Mouse (Mus musculus): ENCODE measurements around the gene Mybphl. TPM values are rescaled to one million over a fixed set of nuclear protein-coding genes. Genes with fewer than 3 reads are reported as not detected.

The Mybphl gene
- polyA plus RNA-seq, 1 experiment, result not detected

DNA sequence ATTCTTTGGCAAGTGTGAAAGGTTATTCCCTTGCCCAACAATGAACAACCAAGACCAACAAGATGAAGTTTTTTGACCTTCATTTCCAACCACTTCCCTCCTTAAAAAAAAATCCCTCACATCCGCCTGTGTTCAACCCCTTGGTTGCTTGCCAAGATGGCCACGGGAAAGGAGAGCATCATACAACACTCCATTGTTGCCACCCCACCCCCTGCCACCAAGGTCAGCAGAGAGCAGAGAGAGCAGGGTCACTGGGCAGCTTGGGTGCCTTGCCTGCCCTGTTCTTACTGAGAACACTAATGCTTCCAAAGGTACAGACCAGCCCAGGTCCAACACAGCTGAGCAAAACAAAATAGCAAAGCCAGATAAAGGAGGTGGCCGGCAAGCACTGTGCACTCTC lies 7.6 kb downstream of the Mybphl start:
- DNase-seq, result no peak
- TF ChIP-seq POLR2A (IDR thresholded peaks at IDR 0.05; ENCODE audit: borderline replicate concordance, insufficient read depth, low read length), result no peak
- no peak for TF ChIP-seq CTCF (IDR thresholded peaks at IDR 0.05; ENCODE audit: borderline replicate concordance, insufficient read depth, low read depth, low read length)
- WGBS, result 50% methylated on average over 3 of the region's 3 CpGs

DNA sequence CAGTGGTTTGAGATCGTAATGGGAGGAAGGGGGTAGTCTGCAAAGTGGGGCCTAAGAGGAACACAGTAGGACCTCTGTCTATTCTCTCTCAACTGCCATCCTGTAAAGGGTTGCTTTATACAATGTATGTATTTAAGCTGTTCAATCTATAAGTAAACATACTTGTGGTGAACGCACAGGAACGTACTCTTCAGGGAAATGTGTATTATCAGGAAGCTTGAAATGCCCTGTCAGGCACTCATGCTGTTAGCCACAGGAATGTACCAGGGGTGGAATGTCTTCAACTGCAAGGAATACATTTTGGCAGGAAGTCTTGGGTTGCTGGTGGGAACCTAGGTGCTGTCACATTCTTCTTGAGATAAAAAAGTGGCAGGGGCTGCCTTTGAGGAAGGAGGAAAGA lies 8.0 kb downstream of the Mybphl start:
- WGBS, result 90% methylated on average over 3 of the region's 3 CpGs
- Histone ChIP-seq H3K27ac (ENCODE audit: insufficient read depth, low read length) (no peak overlapping the region), H3K27me3 (ENCODE audit: control insufficient read depth, insufficient read depth, low read length) (no peaks in the 10 kb centered on the region), H3K4me3 (replicated peaks; ENCODE audit: insufficient read depth, low read depth, low read length) (no peak overlapping the region), H3K4me1 (ENCODE audit: control insufficient read depth, insufficient read depth, low read length) (no peaks in the 10 kb centered on the region; the same call in 1 of the 2 replicates)
- DNase-seq, result no peak
- TF ChIP-seq POLR2A (IDR thresholded peaks at IDR 0.05; ENCODE audit: borderline replicate concordance, insufficient read depth, low read length), result no peak
- TF ChIP-seq CTCF (IDR thresholded peaks at IDR 0.05; ENCODE audit: borderline replicate concordance, insufficient read depth, low read depth, low read length), result no peak

More for the DNA sequence above, 7.6 kb downstream of the Mybphl start:
- Histone ChIP-seq H3K4me3 (replicated peaks; ENCODE audit: insufficient read depth, low read depth, low read length) (no peak overlapping the region), H3K27me3 (ENCODE audit: control insufficient read depth, insufficient read depth, low read length) (no peaks in the 10 kb centered on the region), H3K27ac (ENCODE audit: insufficient read depth, low read length) (no peak overlapping the region), H3K4me1 (ENCODE audit: control insufficient read depth, insufficient read depth, low read length) (no peaks in the 10 kb centered on the region; the same call in 1 of the 2 replicates)

DNA sequence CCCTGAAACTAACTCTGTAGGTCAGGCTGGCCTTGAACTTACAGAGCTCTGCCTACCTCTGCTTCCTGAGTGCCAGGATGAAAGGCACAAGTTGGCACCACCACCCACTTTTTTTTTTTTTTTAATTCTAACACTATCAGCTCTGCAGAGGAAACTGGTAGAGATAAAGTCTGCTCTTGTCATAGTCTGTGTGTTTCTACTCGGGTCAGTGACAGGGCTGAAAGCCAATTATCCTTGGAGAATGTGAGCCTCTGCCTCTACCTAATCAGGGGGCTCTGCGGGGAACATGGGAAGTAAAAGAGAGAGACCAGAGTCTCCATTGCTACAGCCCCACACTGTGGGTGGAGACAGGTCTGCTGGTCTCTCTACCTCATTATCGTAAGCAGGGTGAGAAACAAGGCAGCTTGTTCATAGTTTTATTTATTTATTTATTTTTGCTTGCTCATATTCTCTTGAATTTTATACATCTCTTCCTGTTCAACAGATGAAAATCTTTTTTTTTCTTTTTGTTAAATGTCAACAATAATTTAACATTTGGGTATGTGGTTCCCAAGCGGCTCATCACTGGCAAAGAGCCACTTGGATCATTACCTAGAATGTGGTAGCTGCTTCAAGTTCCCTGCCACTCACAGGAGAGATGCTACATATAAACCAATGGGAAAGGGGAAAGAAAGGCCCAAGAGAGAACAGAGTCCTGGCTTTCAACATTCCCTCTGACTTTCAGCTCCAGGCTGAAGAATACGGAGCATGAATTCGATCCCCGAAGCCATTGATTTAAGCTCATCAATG lies 14.4 kb downstream of the Mybphl start:
- Histone ChIP-seq H3K27ac (ENCODE audit: insufficient read depth, low read length) (no peak overlapping the region), H3K27me3 (ENCODE audit: control insufficient read depth, insufficient read depth, low read length) (no peaks in the 10 kb centered on the region), H3K4me3 (replicated peaks; ENCODE audit: insufficient read depth, low read depth, low read length) (no peak overlapping the region), H3K4me1 (ENCODE audit: control insufficient read depth, insufficient read depth, low read length) (peaks cover 4% of the 10 kb centered on the region)
- no peak for DNase-seq
- TF ChIP-seq POLR2A (IDR thresholded peaks at IDR 0.05; ENCODE audit: borderline replicate concordance, insufficient read depth, low read length) (no peak), CTCF (IDR thresholded peaks at IDR 0.05; ENCODE audit: borderline replicate concordance, insufficient read depth, low read depth, low read length) (no peak)
- WGBS, result 47% methylated on average over 7 of the region's 7 CpGs

DNA sequence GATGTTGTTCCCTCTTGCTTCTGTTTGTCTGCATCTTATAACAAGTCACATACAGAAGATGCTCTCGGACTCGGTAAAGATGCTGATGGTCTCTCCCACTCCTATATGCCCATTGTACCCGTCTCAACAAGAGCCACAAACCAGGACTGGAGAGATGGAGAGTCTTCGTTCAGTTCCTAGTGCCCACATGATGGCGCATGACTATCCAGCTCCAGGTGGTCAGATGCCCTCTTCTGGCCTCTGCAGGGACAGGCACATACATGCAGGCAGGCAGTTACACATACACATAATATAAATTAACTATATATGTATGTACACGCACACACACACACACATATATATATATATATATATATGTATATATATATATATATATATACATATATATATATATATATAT lies 16.0 kb downstream of the Mybphl start:
- TF ChIP-seq CTCF (IDR thresholded peaks at IDR 0.05; ENCODE audit: borderline replicate concordance, insufficient read depth, low read depth, low read length) (peak; percentile 39; the same call in 1 of the 2 replicates), POLR2A (IDR thresholded peaks at IDR 0.05; ENCODE audit: borderline replicate concordance, insufficient read depth, low read length) (no peak)
- peaks cover 5% of the 10 kb centered on the region for H3K4me1 ChIP-seq (ENCODE audit: control insufficient read depth, insufficient read depth, low read length)
- H3K27ac ChIP-seq (ENCODE audit: insufficient read depth, low read length), result no peak overlapping the region
- WGBS, result 78% methylated on average over 6 of the region's 6 CpGs
- no peak overlapping the region for H3K4me3 ChIP-seq (replicated peaks; ENCODE audit: insufficient read depth, low read depth, low read length)
- H3K27me3 ChIP-seq (ENCODE audit: control insufficient read depth, insufficient read depth, low read length), result no peaks in the 10 kb centered on the region
- DNase-seq, result no peak

DNA sequence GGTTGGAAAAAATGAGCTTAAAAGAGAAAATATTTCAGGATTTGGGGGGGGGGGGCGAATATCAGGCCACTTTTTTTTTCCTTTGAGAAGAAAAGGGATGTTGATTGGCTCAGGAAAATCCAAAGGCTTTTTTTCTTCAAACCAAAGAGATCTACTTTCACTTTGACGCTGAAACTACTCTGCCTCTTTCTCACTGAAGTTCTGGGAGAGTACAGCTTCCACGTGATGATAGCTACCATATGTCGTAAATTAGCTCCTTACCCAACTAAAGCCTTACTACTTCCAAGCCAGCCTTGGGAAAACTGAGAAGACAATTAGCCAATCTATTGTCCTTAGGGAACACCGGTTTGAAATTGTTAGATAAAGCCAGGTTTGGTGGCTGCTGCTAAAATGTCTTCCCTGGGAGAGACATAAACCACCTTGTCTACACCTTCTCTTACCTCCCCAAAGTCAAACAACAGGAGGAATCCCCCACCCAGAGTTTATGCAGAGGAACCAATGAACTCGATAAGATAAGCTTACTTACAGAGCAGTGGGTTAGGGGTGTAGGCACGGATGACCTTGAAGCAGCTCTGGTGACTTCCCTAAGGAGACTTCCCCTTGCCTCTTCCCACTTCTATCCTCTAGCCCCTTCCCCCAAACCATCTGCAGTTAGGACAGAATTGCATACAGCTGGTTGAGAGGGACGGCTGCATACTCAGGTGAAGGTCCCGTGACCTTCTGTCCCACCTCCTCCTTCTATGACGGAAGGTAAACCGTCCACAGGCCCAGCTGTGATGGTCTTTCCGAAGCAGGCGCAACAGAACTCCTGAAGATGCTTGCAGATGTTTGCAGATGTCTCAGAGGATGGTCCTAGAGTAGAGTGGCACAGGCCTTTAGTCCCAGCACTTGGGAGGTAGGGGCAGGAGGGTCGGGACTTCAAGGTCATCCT lies 17.5 kb downstream of the Mybphl start:
- H3K4me1 ChIP-seq (ENCODE audit: control insufficient read depth, insufficient read depth, low read length), result peaks cover 5% of the 10 kb centered on the region
- no peak overlapping the region for H3K4me3 ChIP-seq (replicated peaks; ENCODE audit: insufficient read depth, low read depth, low read length)
- H3K27me3 ChIP-seq (ENCODE audit: control insufficient read depth, insufficient read depth, low read length), result no peaks in the 10 kb centered on the region
- no peak overlapping the region for H3K27ac ChIP-seq (ENCODE audit: insufficient read depth, low read length)
- no peak for TF ChIP-seq POLR2A (IDR thresholded peaks at IDR 0.05; ENCODE audit: borderline replicate concordance, insufficient read depth, low read length)
- TF ChIP-seq CTCF (IDR thresholded peaks at IDR 0.05; ENCODE audit: borderline replicate concordance, insufficient read depth, low read depth, low read length), result no peak
- 88% methylated on average over 14 of the region's 14 CpGs for WGBS
- no peak for DNase-seq

DNA sequence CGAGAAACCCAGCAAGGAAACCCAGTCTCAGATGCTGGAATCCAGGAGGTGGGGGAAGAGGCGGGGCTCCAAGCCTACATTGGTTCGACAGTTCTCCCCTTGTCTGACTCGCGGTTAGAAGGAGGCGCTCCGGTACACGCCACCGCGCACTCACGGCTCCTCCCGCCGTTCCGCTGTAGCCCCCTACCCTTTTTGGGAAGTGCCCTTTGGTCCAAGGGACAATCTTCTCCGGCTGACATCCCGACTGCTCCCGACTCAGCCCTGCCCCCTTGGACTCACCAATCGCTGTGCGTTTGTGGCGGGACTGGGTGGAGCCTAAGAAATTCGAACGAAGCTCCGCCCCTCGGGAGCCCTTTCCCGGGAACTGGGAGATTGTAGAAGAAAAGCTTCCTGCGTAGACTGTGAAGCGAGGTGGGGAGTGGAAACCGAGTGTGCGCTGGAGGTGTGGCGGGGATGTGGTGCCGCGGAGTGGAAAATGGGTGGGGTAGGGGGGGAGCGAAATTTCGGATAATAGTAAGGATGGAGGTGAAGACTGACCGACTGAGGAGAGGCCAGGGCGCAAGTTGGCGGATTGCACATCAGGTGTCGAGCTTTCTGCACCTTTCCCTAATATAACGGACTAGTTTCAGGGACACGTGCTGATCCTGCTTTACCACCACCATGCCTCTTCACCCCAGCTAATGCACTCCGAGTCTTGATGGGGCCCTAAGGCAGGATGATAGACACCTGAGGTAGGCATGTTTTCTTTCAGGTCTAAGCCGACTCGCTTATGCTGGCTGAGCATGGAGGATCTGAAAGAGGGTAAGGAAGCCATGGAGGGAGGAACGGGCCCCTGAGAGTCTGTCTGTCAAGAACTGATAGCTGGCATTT lies 19.0 kb downstream of the Mybphl start, which contains the start of gene Psrc1:
TSS of gene Psrc1 (plus strand) at position 355 of the 870 bp plus-strand sequence.
- H3K4me1 ChIP-seq (ENCODE audit: control insufficient read depth, insufficient read depth, low read length), result peaks cover 5% of the 10 kb centered on the region
- WGBS, result 2% methylated on average over 44 of the region's 44 CpGs
- H3K27ac ChIP-seq (ENCODE audit: insufficient read depth, low read length), result no peak within 1 kb of the TSS
- no peaks in the 10 kb centered on the region for H3K27me3 ChIP-seq (ENCODE audit: control insufficient read depth, insufficient read depth, low read length)
- no peak for TF ChIP-seq CTCF (IDR thresholded peaks at IDR 0.05; ENCODE audit: borderline replicate concordance, insufficient read depth, low read depth, low read length)
- TF ChIP-seq POLR2A (IDR thresholded peaks at IDR 0.05; ENCODE audit: borderline replicate concordance, insufficient read depth, low read length), result no peak
- H3K4me3 ChIP-seq (replicated peaks; ENCODE audit: insufficient read depth, low read depth, low read length), result peak within 1 kb of the TSS; percentile 74
- peak; percentile 78 to 81 for DNase-seq

DNA sequence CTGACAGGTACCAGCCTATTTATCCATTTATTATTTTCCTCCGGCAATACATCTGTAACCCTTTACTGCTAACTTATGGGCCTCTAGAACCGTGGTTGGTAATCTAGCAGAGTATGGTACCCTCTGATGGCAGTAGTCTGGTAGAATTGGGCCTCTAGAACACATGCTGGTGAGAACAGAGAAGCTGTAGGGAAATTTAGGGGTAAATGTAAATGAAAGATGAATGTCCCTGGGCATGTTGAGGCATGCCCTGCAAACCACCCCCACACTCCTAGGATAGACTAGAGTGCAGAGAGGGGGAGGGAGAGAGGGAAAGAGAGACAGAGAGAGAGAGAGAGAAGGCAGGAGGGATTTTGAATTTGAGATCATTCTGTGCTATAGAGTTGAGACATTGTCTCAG lies 19.7 kb downstream of the Mybphl start:
- Histone ChIP-seq H3K27me3 (ENCODE audit: control insufficient read depth, insufficient read depth, low read length) (no peaks in the 10 kb centered on the region), H3K4me3 (replicated peaks; ENCODE audit: insufficient read depth, low read depth, low read length) (no peak overlapping the region), H3K27ac (ENCODE audit: insufficient read depth, low read length) (no peak overlapping the region), H3K4me1 (ENCODE audit: control insufficient read depth, insufficient read depth, low read length) (peaks cover 5% of the 10 kb centered on the region)
- no peak for DNase-seq
- 59% methylated on average over 2 of the region's 2 CpGs for WGBS
- TF ChIP-seq POLR2A (IDR thresholded peaks at IDR 0.05; ENCODE audit: borderline replicate concordance, insufficient read depth, low read length) (no peak), CTCF (IDR thresholded peaks at IDR 0.05; ENCODE audit: borderline replicate concordance, insufficient read depth, low read depth, low read length) (no peak)

Data from cerebellum, adult 2 months (tissue).